Mouse (Mus musculus) megakaryocyte progenitor cell, adult 5-6 weeks (primary cell): Measurements from ENCODE around the gene Foxl2. TPM values are rescaled to one million over a fixed set of nuclear protein-coding genes. Genes with fewer than 3 reads are reported as not detected.

ENCODE experiments used
- total RNA-seq, 2 experiments: library from RNA; stranded (forward) in 1 of 2; stranded (reverse) in 1 of 2; fragments of 157-497, 149-512 nt in 1 of 2; fragments of 200-1000 nt in 1 of 2; gene quantifications; 2 replicates each; pipeline versions ENCODE4 v1.2.3 to v1.2.4; 2015 to 2017

The Foxl2 gene
- total RNA-seq, 2 experiments from 2014 or later, result not detected

Other genes starting within 250 kb of the Foxl2 start
- not detected in 2 replicates for gene Prr23a1, start 112.8 kb upstream of the Foxl2 start, total RNA-seq (2015)
- gene Prr23a1, start 112.8 kb upstream of the Foxl2 start, total RNA-seq (2017), result not detected in 2 replicates
- not detected in 2 replicates for gene Prr23a2, start 98.8 kb upstream of the Foxl2 start, total RNA-seq (2015)
- gene Prr23a2, start 98.8 kb upstream of the Foxl2 start, total RNA-seq (2017), result not detected in 2 replicates
- gene Prr23a3, start 90.5 kb upstream of the Foxl2 start, total RNA-seq (2015), result not detected in 2 replicates
- not detected in 2 replicates for gene Prr23a3, start 90.5 kb upstream of the Foxl2 start, total RNA-seq (2017)
- not detected in 2 replicates for gene 7420426K07Rik, start 52.2 kb upstream of the Foxl2 start, total RNA-seq (2015)
- gene 7420426K07Rik, start 52.2 kb upstream of the Foxl2 start, total RNA-seq (2017), result not detected in 2 replicates
- 45.6 and 51.6 TPM in 2 replicates for gene Faim, start 31.1 kb downstream of the Foxl2 start, total RNA-seq (2015)
- 115 and 117 TPM in 2 replicates for gene Faim, start 31.1 kb downstream of the Foxl2 start, total RNA-seq (2017)
- gene Gm1123, start 80.4 kb downstream of the Foxl2 start, total RNA-seq (2015), result not detected in 2 replicates
- gene Gm1123, start 80.4 kb downstream of the Foxl2 start, total RNA-seq (2017), result not detected in 2 replicates
- gene Pik3cb, start 185.3 kb downstream of the Foxl2 start, total RNA-seq (2015), result 12.3 and 13.5 TPM in 2 replicates
- 4.6 and 5.3 TPM in 2 replicates for gene Pik3cb, start 185.3 kb downstream of the Foxl2 start, total RNA-seq (2017)